Mouse (Mus musculus): ENCODE measurements around the gene Cd320. TPM values are rescaled to one million over a fixed set of nuclear protein-coding genes. Genes with fewer than 3 reads are reported as not detected.

Gene Cd320
- polyA plus RNA-seq, 1 experiment from 2014 or later, result 71.1 TPM

GRCm38 (mm10) chr17:33825462-33825861 lies 17.4 kb upstream of the Cd320 start:
- no peaks in the 10 kb centered on the region for H3K4me1 ChIP-seq (ENCODE audit: insufficient read depth)
- peak overlapping the region; percentile 92 for H3K9ac ChIP-seq
- no peak for TF ChIP-seq CTCF (IDR thresholded peaks at IDR 0.05; ENCODE audit: low read depth)
- 88% methylated on average over 8 of the region's 8 CpGs for WGBS
- H3K27me3 ChIP-seq (ENCODE audit: insufficient read depth, low read length), result no peaks in the 10 kb centered on the region
- H3K4me3 ChIP-seq (ENCODE audit: low read depth, low read length), result peak overlapping the region; percentile 74
- H3K4me2 ChIP-seq, result peak overlapping the region; percentile 86
- H3K9me3 ChIP-seq (ENCODE audit: low read depth, low read length), result no peaks in the 10 kb centered on the region
- ATAC-seq (ENCODE audit: insufficient read depth) (no peak), DNase-seq (no peak)
- no peak overlapping the region for H3K27ac ChIP-seq (ENCODE audit: low read depth)
- H3K36me3 ChIP-seq (ENCODE audit: insufficient read depth), result peaks cover 55% of the 10 kb centered on the region

GRCm38 (mm10) chr17:33826850-33827249 lies 16.0 kb upstream of the Cd320 start:
- peak; percentile 94 for TF ChIP-seq CTCF (IDR thresholded peaks at IDR 0.05; ENCODE audit: low read depth)
- H3K36me3 ChIP-seq (ENCODE audit: insufficient read depth), result peaks cover 53% of the 10 kb centered on the region
- no peak overlapping the region for H3K9ac ChIP-seq
- ATAC-seq (ENCODE audit: insufficient read depth) (no peak), DNase-seq (peak; percentile 92)
- WGBS, result 0% methylated on average over 3 of the region's 3 CpGs
- no peaks in the 10 kb centered on the region for H3K4me1 ChIP-seq (ENCODE audit: insufficient read depth)
- H3K9me3 ChIP-seq (ENCODE audit: low read depth, low read length), result no peaks in the 10 kb centered on the region
- no peak overlapping the region for H3K27ac ChIP-seq (ENCODE audit: low read depth)
- no peaks in the 10 kb centered on the region for H3K27me3 ChIP-seq (ENCODE audit: insufficient read depth, low read length)
- no peak overlapping the region for H3K4me2 ChIP-seq
- no peak overlapping the region for H3K4me3 ChIP-seq (ENCODE audit: low read depth, low read length)

DNA sequence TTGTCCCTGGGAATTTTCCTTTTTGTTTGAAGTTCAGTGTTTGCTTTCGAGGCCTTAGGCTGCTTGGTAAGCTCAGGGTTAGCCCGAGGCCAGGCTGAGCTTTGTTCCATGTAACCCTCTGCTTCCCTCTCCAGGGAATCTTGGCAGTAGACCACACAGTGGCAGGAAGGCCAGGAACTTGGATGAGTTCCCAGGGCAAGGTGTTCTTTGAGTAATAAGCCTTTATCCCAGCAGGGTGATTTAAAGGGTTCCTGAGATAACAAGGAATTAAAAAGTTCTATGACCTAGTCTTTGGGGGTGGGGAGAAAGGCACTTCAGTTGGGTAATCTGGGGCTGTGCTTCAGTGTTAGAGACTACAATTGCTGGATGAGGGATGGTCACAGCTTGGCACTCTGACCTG lies 14.0 kb upstream of the Cd320 start:
- no peak overlapping the region for H3K4me3 ChIP-seq (ENCODE audit: low read depth, low read length)
- DNase-seq (peak; percentile 72), ATAC-seq (ENCODE audit: insufficient read depth) (no peak)
- H3K9me3 ChIP-seq (ENCODE audit: low read depth, low read length), result no peaks in the 10 kb centered on the region
- H3K9ac ChIP-seq, result no peak overlapping the region
- no peaks in the 10 kb centered on the region for H3K4me1 ChIP-seq (ENCODE audit: insufficient read depth)
- no peaks in the 10 kb centered on the region for H3K27me3 ChIP-seq (ENCODE audit: insufficient read depth, low read length)
- no peak for TF ChIP-seq CTCF (IDR thresholded peaks at IDR 0.05; ENCODE audit: low read depth)
- 31% methylated on average over 2 of the region's 2 CpGs for WGBS
- no peak overlapping the region for H3K4me2 ChIP-seq
- H3K36me3 ChIP-seq (ENCODE audit: insufficient read depth), result peaks cover 62% of the 10 kb centered on the region
- H3K27ac ChIP-seq (ENCODE audit: low read depth), result no peak overlapping the region

DNA sequence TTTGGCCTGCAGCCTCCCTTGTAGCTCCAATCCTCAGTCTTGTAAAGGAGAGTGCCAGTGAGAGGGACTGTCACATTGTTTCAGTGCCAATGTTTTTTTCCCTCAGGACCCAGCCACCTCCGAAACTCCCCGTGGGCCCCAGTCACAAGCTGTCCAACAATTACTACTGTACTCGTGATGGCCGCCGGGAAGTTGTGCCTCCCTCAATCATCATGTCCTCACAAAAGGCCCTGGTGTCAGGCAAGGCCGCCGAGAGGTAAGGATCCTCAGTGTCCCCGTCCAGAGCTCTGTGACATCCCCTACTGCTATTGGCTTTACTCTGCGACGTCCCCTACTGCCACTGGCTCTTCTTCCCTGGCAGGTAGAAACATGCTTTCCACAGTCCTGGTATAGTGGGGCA lies 13.3 kb upstream of the Cd320 start:
- Histone ChIP-seq H3K36me3 (ENCODE audit: insufficient read depth) (peaks cover 68% of the 10 kb centered on the region), H3K27ac (ENCODE audit: low read depth) (no peak overlapping the region)
- WGBS, result 86% methylated on average over 10 of the region's 10 CpGs

DNA sequence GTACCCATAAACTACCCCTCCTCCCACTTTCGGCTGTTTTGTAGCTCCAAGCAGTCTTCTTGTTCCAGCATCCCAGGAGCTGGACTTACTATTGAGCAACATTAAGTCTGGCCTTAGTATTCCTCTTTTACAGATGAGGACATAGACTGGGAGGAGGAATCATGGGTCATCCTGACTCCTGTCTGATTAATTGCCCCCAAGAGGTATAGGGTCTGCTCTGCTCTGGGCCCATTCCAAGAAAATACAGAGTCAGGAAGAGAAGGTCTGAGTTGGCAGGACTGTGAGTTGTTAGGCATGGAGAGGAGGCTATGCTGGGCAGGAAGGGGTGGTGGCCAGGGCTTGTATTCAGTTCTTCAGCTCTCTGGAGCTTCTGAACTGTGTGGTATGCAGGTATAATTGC lies 1.3 kb downstream of the Cd320 start:
- H3K36me3 ChIP-seq (ENCODE audit: insufficient read depth), result peaks cover 20% of the 10 kb centered on the region
- no peak for TF ChIP-seq CTCF (IDR thresholded peaks at IDR 0.05; ENCODE audit: low read depth)
- WGBS, result 71% methylated on average over 1 of the region's 1 CpGs
- ATAC-seq (ENCODE audit: insufficient read depth) (no peak), DNase-seq (no peak)
- H3K9ac ChIP-seq, result peak overlapping the region; percentile 74; the same call in 1 of the 2 replicates
- no peaks in the 10 kb centered on the region for H3K4me1 ChIP-seq (ENCODE audit: insufficient read depth)
- H3K27ac ChIP-seq (ENCODE audit: low read depth), result no peak overlapping the region
- H3K4me3 ChIP-seq (ENCODE audit: low read depth, low read length), result peak overlapping the region; percentile 90; the same call in 1 of the 2 replicates
- H3K9me3 ChIP-seq (ENCODE audit: low read depth, low read length), result no peaks in the 10 kb centered on the region
- peak overlapping the region; percentile 91 for H3K4me2 ChIP-seq
- no peaks in the 10 kb centered on the region for H3K27me3 ChIP-seq (ENCODE audit: insufficient read depth, low read length)

More for the DNA sequence above, 13.3 kb upstream of the Cd320 start:
- Histone ChIP-seq H3K4me2 (no peak overlapping the region), H3K9ac (no peak overlapping the region), H3K27me3 (ENCODE audit: insufficient read depth, low read length) (no peaks in the 10 kb centered on the region), H3K4me3 (ENCODE audit: low read depth, low read length) (no peak overlapping the region), H3K4me1 (ENCODE audit: insufficient read depth) (no peaks in the 10 kb centered on the region), H3K9me3 (ENCODE audit: low read depth, low read length) (no peaks in the 10 kb centered on the region)
- no peak for TF ChIP-seq CTCF (IDR thresholded peaks at IDR 0.05; ENCODE audit: low read depth)
- no peak for DNase-seq
- no peak for ATAC-seq (ENCODE audit: insufficient read depth)

DNA sequence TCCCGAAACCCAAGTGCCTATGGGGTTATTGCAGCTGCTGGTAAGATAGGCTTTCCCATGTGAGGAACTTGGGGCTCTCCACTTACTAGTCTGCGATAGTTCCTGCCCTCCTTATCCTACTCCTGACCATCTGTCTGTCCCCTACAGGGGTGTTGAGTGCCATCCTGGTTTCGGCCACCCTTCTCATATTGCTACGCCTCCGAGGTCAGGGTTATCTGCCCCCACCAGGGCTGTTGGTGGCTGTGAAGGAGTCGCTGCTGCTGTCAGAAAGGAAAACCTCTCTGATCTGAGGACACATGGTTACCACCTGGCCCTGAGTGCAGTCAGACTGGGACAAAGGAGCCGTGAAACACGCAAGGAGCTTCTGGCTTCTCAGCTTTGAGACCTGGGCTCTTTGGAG lies 5.2 kb downstream of the Cd320 start:
- WGBS, result 59% methylated on average over 8 of the region's 8 CpGs
- Histone ChIP-seq H3K9me3 (ENCODE audit: low read depth, low read length) (no peaks in the 10 kb centered on the region), H3K4me1 (ENCODE audit: insufficient read depth) (no peaks in the 10 kb centered on the region), H3K4me3 (ENCODE audit: low read depth, low read length) (no peak overlapping the region), H3K27me3 (ENCODE audit: insufficient read depth, low read length) (no peaks in the 10 kb centered on the region), H3K4me2 (no peak overlapping the region), H3K9ac (no peak overlapping the region), H3K36me3 (ENCODE audit: insufficient read depth) (peaks cover 17% of the 10 kb centered on the region), H3K27ac (ENCODE audit: low read depth) (no peak overlapping the region)
- ATAC-seq (ENCODE audit: insufficient read depth) (no peak), DNase-seq (no peak)
- TF ChIP-seq CTCF (IDR thresholded peaks at IDR 0.05; ENCODE audit: low read depth), result no peak

DNA sequence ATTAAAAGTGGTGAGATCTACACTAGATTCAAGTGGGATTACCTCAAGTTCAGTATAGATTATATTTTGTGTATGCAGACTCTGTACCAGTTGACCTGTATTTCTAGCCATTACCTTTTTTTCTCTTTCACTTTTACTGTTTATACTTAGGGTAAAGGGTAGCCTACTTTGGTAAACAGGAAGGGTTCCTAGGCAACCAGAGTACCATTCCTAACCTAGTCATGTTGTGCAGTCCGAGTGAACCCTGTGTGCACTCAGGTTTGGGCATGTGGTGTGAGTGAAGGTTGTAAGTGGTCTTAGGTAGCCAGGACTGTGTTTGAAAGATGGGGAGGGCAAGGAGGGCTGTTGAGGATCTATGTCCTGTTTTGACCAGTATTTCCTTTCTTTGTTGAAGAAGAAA lies 8.4 kb downstream of the Cd320 start:
- Histone ChIP-seq H3K27me3 (ENCODE audit: insufficient read depth, low read length) (no peaks in the 10 kb centered on the region), H3K9ac (no peak overlapping the region), H3K4me3 (ENCODE audit: low read depth, low read length) (no peak overlapping the region), H3K36me3 (ENCODE audit: insufficient read depth) (peaks cover 17% of the 10 kb centered on the region), H3K9me3 (ENCODE audit: low read depth, low read length) (no peaks in the 10 kb centered on the region), H3K4me1 (ENCODE audit: insufficient read depth) (no peaks in the 10 kb centered on the region), H3K27ac (ENCODE audit: low read depth) (no peak overlapping the region), H3K4me2 (no peak overlapping the region)
- ATAC-seq (ENCODE audit: insufficient read depth), result no peak
- WGBS, result 44% methylated on average over 1 of the region's 1 CpGs
- TF ChIP-seq CTCF (IDR thresholded peaks at IDR 0.05; ENCODE audit: low read depth), result no peak
- no peak for DNase-seq

DNA sequence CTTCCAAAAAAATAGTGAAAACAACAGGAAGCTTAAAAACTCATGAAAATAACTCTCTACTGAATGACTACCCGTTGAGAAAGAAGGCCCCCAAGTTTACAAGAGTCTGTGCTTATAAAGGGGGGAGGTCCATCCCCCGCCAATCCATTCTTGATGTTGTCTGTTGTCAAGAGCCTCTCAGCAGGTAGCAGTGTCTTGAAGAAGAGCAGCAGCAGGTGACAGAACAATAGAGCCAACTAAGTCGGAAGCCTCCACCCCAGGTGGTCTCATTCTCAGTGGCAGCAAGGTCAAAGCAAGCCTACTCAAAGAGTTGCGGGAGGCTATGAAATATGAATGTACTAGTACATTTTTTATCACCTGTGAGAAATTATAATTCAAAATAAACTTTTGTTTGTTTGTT lies 14.9 kb downstream of the Cd320 start:
- no peak for ATAC-seq (ENCODE audit: insufficient read depth)
- Histone ChIP-seq H3K9ac (no peak overlapping the region), H3K27ac (ENCODE audit: low read depth) (no peak overlapping the region), H3K9me3 (ENCODE audit: low read depth, low read length) (no peaks in the 10 kb centered on the region), H3K4me2 (no peak overlapping the region), H3K4me3 (ENCODE audit: low read depth, low read length) (no peak overlapping the region), H3K4me1 (ENCODE audit: insufficient read depth) (no peaks in the 10 kb centered on the region), H3K27me3 (ENCODE audit: insufficient read depth, low read length) (no peaks in the 10 kb centered on the region), H3K36me3 (ENCODE audit: insufficient read depth) (no peaks in the 10 kb centered on the region)
- WGBS, result 89% methylated on average over 4 of the region's 4 CpGs
- no peak for DNase-seq
- no peak for TF ChIP-seq CTCF (IDR thresholded peaks at IDR 0.05; ENCODE audit: low read depth)

All from lung, embryonic 14.5 days (tissue).